Mouse (Mus musculus) left cerebral cortex, postnatal 10 days (tissue): ENCODE measurements at regions not wholly inside any gene's neighbourhood (a gene's known extent, or its start where the extent isn't known, plus 50 kb on each side); places are given as distances from the start of the nearest gene placed in this dataset.

Experiments
- DNase-seq, 2 experiments: peaks; one replicate each; pipeline ENCODE4 v3.0.0; 2021 to 2022; ENCODE audit warnings: low spot score in 2 of 2, mixed read lengths in 1 of 2; ENCODE audit errors: extremely low spot score in 1 of 2
- intact Hi-C: fragments of 180-260 bp; cut with DNase I; formaldehyde crosslinking; loops from one replicate; pipeline ENCODE4 v1.15.1; 2025

DNA sequence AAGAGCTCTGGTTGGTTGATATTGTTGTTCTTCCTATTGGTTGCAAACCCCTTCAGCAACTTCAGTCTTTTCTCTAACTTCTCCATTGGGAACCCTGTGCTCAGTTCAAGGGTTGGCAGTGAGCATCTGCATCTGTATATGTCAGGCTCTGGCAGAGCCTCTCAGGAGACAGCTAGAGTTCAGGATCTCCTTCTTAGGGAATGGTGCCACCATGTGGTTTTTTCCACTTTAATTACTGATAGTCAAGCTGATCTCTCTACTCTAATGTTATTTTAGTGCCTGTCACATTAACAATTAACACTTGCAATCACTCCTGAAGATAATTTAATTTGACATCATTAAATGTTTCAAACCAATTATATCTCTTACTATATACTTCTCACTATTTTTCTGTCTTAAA is 550.4 kb downstream of the Gm597 start:
- intact Hi-C loops = no loop called here
- DNase-seq = no peak

DNA sequence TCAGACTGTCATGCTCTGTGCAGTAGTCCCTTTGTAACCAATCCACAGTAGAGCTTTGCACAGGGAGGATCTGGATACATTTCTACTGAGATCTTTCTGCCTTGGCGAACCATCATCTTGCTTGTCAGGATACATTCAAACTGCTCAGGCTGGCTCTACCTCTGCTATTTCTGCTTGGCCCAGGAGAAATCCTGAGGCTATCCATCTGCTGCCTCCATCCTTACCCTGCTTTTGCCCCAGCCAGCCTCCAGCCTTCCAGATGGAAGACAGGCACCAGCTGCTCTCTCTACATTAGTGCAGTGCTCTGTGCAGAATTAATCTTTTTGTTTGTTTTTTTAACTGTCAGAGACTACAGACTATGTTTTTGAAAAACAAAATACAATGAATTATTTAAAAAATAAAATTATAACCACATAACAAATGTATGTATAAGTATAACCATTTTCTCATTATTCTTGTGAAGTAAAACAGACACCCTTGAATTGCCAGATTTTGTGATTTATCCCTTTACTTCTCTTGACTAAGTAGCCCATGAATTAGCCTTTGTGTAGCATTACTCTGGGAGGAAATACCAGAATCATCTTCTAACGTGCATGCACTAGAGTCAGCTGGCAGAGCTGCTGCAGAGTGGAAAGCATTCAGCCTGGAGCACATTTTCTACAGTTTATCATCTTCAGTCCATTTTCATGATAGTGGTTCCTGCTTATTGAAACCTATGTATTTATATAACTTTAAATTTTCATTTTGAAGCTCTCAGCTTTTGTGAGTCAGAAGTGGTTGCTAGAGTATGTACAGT is 565.6 kb downstream of the Gm597 start:
- DNase-seq = peak; percentile 13 to 17

More for the DNA sequence above, 565.6 kb downstream of the Gm597 start:
- intact Hi-C loops = no loop called here
